Mouse (Mus musculus): ENCODE data around the gene Hepacam. TPM values are rescaled to one million over a fixed set of nuclear protein-coding genes. Genes with fewer than 3 reads are reported as not detected.

Hepacam gene
- polyA plus RNA-seq, 1 experiment from 2014 or later = 28.3 TPM

- H3K27me3 ChIP-seq (ENCODE audit: control insufficient read depth, insufficient read depth, low read depth, low read length) = no peaks in the 10 kb centered on the region
- no peak within 1 kb of the TSS for H3K27ac ChIP-seq (ENCODE audit: low read length)
- no peak within 1 kb of the TSS for H3K9ac ChIP-seq (ENCODE audit: low read depth, low read length)
- no peaks in the 10 kb centered on the region for H3K36me3 ChIP-seq (ENCODE audit: control insufficient read depth, insufficient read depth, low read length)
- no peaks in the 10 kb centered on the region for H3K9me3 ChIP-seq (replicated peaks; ENCODE audit: control insufficient read depth, low read length, poor library complexity, severe bottlenecking)
- 20% methylated on average over 7 of the region's 7 CpGs for WGBS
- H3K4me3 ChIP-seq (ENCODE audit: low read depth, low read length) = no peak within 1 kb of the TSS
- no peaks in the 10 kb centered on the region for H3K4me1 ChIP-seq (ENCODE audit: control insufficient read depth, insufficient read depth, low read length)
- H3K4me2 ChIP-seq (ENCODE audit: low read length) = no peak within 1 kb of the TSS
- ATAC-seq = no peak
Observed at GRCm38 (mm10) chr9:37401802-37402201, 34.7 kb downstream of the Hepacam start, which contains the start of gene Robo4. Gene Robo4, plus strand, starts transcription at chr9:37401897.

GRCm38 (mm10) chr9:37402501-37402900 is 35.4 kb downstream of the Hepacam start:
- WGBS = 90% methylated on average over 7 of the region's 7 CpGs
- H3K4me3 ChIP-seq (ENCODE audit: low read depth, low read length) = no peak overlapping the region
- H3K36me3 ChIP-seq (ENCODE audit: control insufficient read depth, insufficient read depth, low read length) = no peaks in the 10 kb centered on the region
- no peaks in the 10 kb centered on the region for H3K27me3 ChIP-seq (ENCODE audit: control insufficient read depth, insufficient read depth, low read depth, low read length)
- ATAC-seq = no peak
- H3K9me3 ChIP-seq (replicated peaks; ENCODE audit: control insufficient read depth, low read length, poor library complexity, severe bottlenecking) = no peaks in the 10 kb centered on the region
- no peak overlapping the region for H3K9ac ChIP-seq (ENCODE audit: low read depth, low read length)
- no peak overlapping the region for H3K4me2 ChIP-seq (ENCODE audit: low read length)
- H3K27ac ChIP-seq (ENCODE audit: low read length) = no peak overlapping the region
- no peaks in the 10 kb centered on the region for H3K4me1 ChIP-seq (ENCODE audit: control insufficient read depth, insufficient read depth, low read length)

DNA sequence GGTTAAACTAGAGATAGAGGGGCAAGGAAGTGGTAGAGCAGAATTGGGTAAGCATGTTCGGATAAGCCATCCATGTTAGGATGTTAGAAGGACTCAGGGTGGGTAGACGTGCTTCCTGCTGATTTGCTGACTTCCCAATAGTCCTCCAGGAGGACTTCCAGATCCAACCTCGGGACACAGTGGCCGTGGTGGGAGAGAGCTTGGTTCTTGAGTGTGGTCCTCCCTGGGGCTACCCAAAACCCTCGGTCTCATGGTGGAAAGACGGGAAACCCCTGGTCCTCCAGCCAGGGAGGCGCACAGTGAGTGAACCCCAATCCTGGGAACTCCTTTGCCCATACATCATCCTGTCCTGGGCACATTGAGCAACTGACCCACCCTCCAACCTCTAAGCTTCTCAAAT is 35.9 kb downstream of the Hepacam start:
- Histone ChIP-seq H3K27me3 (ENCODE audit: control insufficient read depth, insufficient read depth, low read depth, low read length) (no peaks in the 10 kb centered on the region), H3K9ac (ENCODE audit: low read depth, low read length) (no peak overlapping the region), H3K27ac (ENCODE audit: low read length) (no peak overlapping the region), H3K4me1 (ENCODE audit: control insufficient read depth, insufficient read depth, low read length) (0 out of 2 replicates have a peak, but pooled peaks cover 4% of the 10 kb centered on the region), H3K4me2 (ENCODE audit: low read length) (no peak overlapping the region), H3K36me3 (ENCODE audit: control insufficient read depth, insufficient read depth, low read length) (no peaks in the 10 kb centered on the region), H3K9me3 (replicated peaks; ENCODE audit: control insufficient read depth, low read length, poor library complexity, severe bottlenecking) (no peaks in the 10 kb centered on the region), H3K4me3 (ENCODE audit: low read depth, low read length) (no peak overlapping the region)
- ATAC-seq = no peak
- WGBS = 94% methylated on average over 7 of the region's 7 CpGs

- Histone ChIP-seq H3K9ac (ENCODE audit: low read depth, low read length) (no peak overlapping the region), H3K9me3 (replicated peaks; ENCODE audit: control insufficient read depth, low read length, poor library complexity, severe bottlenecking) (no peaks in the 10 kb centered on the region), H3K4me2 (ENCODE audit: low read length) (no peak overlapping the region), H3K27me3 (ENCODE audit: control insufficient read depth, insufficient read depth, low read depth, low read length) (no peaks in the 10 kb centered on the region), H3K36me3 (ENCODE audit: control insufficient read depth, insufficient read depth, low read length) (no peaks in the 10 kb centered on the region), H3K4me1 (ENCODE audit: control insufficient read depth, insufficient read depth, low read length) (0 out of 2 replicates have a peak, but pooled peaks cover 6% of the 10 kb centered on the region), H3K4me3 (ENCODE audit: low read depth, low read length) (no peak overlapping the region), H3K27ac (ENCODE audit: low read length) (no peak overlapping the region)
- 0% methylated on average over 1 of the region's 1 CpGs for WGBS
- ATAC-seq = 0 out of 2 replicates have a peak, but pooled peaks have one; percentile 44
Observed at GRCm38 (mm10) chr9:37406372-37406771, 39.2 kb downstream of the Hepacam start.

GRCm38 (mm10) chr9:37407850-37408502 is 40.8 kb downstream of the Hepacam start:
- Histone ChIP-seq H3K9ac (ENCODE audit: low read depth, low read length) (peak overlapping the region; percentile 32; the same call in 1 of the 2 replicates), H3K27ac (ENCODE audit: low read length) (no peak overlapping the region), H3K9me3 (replicated peaks; ENCODE audit: control insufficient read depth, low read length, poor library complexity, severe bottlenecking) (no peaks in the 10 kb centered on the region), H3K27me3 (ENCODE audit: control insufficient read depth, insufficient read depth, low read depth, low read length) (no peaks in the 10 kb centered on the region), H3K4me2 (ENCODE audit: low read length) (peak overlapping the region; percentile 45), H3K4me3 (ENCODE audit: low read depth, low read length) (peak overlapping the region; percentile 20; the same call in 1 of the 2 replicates), H3K36me3 (ENCODE audit: control insufficient read depth, insufficient read depth, low read length) (no peaks in the 10 kb centered on the region), H3K4me1 (ENCODE audit: control insufficient read depth, insufficient read depth, low read length) (0 out of 2 replicates have a peak, but pooled peaks cover 6% of the 10 kb centered on the region)
- ATAC-seq = peak; percentile 71
- 16% methylated on average over 19 of the region's 19 CpGs for WGBS

- Histone ChIP-seq H3K27ac (ENCODE audit: low read length) (no peak overlapping the region), H3K27me3 (ENCODE audit: control insufficient read depth, insufficient read depth, low read depth, low read length) (no peaks in the 10 kb centered on the region), H3K4me2 (ENCODE audit: low read length) (no peak overlapping the region), H3K9me3 (replicated peaks; ENCODE audit: control insufficient read depth, low read length, poor library complexity, severe bottlenecking) (no peaks in the 10 kb centered on the region), H3K36me3 (ENCODE audit: control insufficient read depth, insufficient read depth, low read length) (no peaks in the 10 kb centered on the region), H3K9ac (ENCODE audit: low read depth, low read length) (no peak overlapping the region), H3K4me3 (ENCODE audit: low read depth, low read length) (no peak overlapping the region), H3K4me1 (ENCODE audit: control insufficient read depth, insufficient read depth, low read length) (0 out of 2 replicates have a peak, but pooled peaks cover 6% of the 10 kb centered on the region)
- ATAC-seq = no peak
- WGBS = 79% methylated on average over 8 of the region's 8 CpGs
Observed at GRCm38 (mm10) chr9:37409698-37410445, 42.7 kb downstream of the Hepacam start.

GRCm38 (mm10) chr9:37412989-37413388 is 45.8 kb downstream of the Hepacam start:
- Histone ChIP-seq H3K4me3 (ENCODE audit: low read depth, low read length) (no peak overlapping the region), H3K27me3 (ENCODE audit: control insufficient read depth, insufficient read depth, low read depth, low read length) (no peaks in the 10 kb centered on the region), H3K4me1 (ENCODE audit: control insufficient read depth, insufficient read depth, low read length) (0 out of 2 replicates have a peak, but pooled peaks cover 2% of the 10 kb centered on the region), H3K36me3 (ENCODE audit: control insufficient read depth, insufficient read depth, low read length) (no peaks in the 10 kb centered on the region), H3K4me2 (ENCODE audit: low read length) (no peak overlapping the region), H3K27ac (ENCODE audit: low read length) (no peak overlapping the region), H3K9ac (ENCODE audit: low read depth, low read length) (no peak overlapping the region), H3K9me3 (replicated peaks; ENCODE audit: control insufficient read depth, low read length, poor library complexity, severe bottlenecking) (no peaks in the 10 kb centered on the region)
- WGBS = 65% methylated on average over 3 of the region's 3 CpGs
- no peak for ATAC-seq

DNA sequence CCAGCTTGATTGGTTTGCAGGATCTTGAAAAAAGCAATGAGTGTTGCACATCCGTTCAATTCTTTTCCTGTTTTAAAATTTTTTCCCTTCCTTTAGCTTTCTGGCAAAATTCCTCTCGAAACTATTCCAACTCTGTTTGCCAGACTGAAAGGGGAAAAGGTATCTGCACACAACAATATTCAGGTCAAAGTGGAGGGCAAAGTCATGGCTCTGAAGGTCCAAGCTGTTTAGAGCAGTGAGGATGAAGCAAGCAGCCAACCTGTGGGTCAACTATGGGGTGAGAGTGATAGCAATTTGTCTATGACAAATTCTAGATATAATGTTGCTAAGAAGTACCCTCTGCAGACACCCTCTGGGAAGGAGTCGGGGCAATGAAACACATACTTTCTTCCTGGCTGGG is 47.5 kb downstream of the Hepacam start:
- no peak overlapping the region for H3K9ac ChIP-seq (ENCODE audit: low read depth, low read length)
- no peaks in the 10 kb centered on the region for H3K9me3 ChIP-seq (replicated peaks; ENCODE audit: control insufficient read depth, low read length, poor library complexity, severe bottlenecking)
- no peak for ATAC-seq
- WGBS = 78% methylated on average over 3 of the region's 3 CpGs
- no peak overlapping the region for H3K4me2 ChIP-seq (ENCODE audit: low read length)
- H3K4me3 ChIP-seq (ENCODE audit: low read depth, low read length) = no peak overlapping the region
- H3K36me3 ChIP-seq (ENCODE audit: control insufficient read depth, insufficient read depth, low read length) = no peaks in the 10 kb centered on the region
- no peaks in the 10 kb centered on the region for H3K4me1 ChIP-seq (ENCODE audit: control insufficient read depth, insufficient read depth, low read length)
- no peak overlapping the region for H3K27ac ChIP-seq (ENCODE audit: low read length)
- H3K27me3 ChIP-seq (ENCODE audit: control insufficient read depth, insufficient read depth, low read depth, low read length) = no peaks in the 10 kb centered on the region

GRCm38 (mm10) chr9:37418791-37419190 is 51.6 kb downstream of the Hepacam start:
- WGBS = 88% methylated on average over 4 of the region's 4 CpGs
- Histone ChIP-seq H3K4me3 (ENCODE audit: low read depth, low read length) (no peak overlapping the region), H3K27ac (ENCODE audit: low read length) (no peak overlapping the region), H3K4me1 (ENCODE audit: control insufficient read depth, insufficient read depth, low read length) (no peaks in the 10 kb centered on the region; the same call in 1 of the 2 replicates), H3K36me3 (ENCODE audit: control insufficient read depth, insufficient read depth, low read length) (no peaks in the 10 kb centered on the region), H3K9me3 (replicated peaks; ENCODE audit: control insufficient read depth, low read length, poor library complexity, severe bottlenecking) (no peaks in the 10 kb centered on the region), H3K4me2 (ENCODE audit: low read length) (no peak overlapping the region), H3K9ac (ENCODE audit: low read depth, low read length) (no peak overlapping the region), H3K27me3 (ENCODE audit: control insufficient read depth, insufficient read depth, low read depth, low read length) (peaks cover 10% of the 10 kb centered on the region; the same call in 1 of the 2 replicates)
- ATAC-seq = no peak

Data from midbrain, embryonic 16.5 days (tissue).